Mouse (Mus musculus) embryonic stem cell, embryonic (primary cell): Measurements from ENCODE around the gene Ftl1.

Source experiments
- CTCF ChIA-PET, 4 experiments: fragments of 300-600 bp in 2 of 4; fragments of 350-600 bp in 2 of 4; sonication (Branson Sonifier 250); formaldehyde crosslinking; loops; one replicate each; lab custom pipeline; 2022; ENCODE audit warnings: inconsistent platforms in 2 of 4; lab: Charles Lee
- POLR2A ChIA-PET, 4 experiments: fragments of 300-600 bp in 2 of 4; fragments of 350-600 bp in 2 of 4; sonication (Branson Sonifier 250); formaldehyde crosslinking; loops; one replicate each; lab custom pipeline; 2022; ENCODE audit warnings: antibody characterized with exemption in 4 of 4, inconsistent platforms in 1 of 4; lab: Charles Lee

Ftl1 gene

DNA sequence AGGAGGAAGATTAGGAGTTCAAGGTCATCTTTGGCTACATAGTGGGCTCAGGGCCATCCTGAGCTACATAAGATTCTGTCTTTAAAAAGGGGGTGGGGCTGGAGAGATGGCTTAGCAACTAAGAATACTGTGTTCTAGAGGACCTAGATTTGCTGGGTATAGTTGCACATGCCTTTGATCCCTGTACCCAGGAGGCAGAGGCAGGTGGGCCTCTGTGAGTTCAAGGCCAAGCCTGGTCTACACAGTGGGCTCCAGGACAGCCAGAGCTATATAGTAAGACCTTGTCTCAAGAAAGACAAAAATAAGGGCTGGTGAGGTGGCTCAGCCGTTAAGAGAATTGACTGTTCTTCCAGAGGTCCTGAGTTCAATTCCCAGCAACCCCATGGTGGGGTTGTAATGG lies 9.7 kb downstream of the Ftl1 start:
- CTCF ChIA-PET, result interaction anchor here in 3 of 4 experiments (0.6 to 3.9 kb wide), 13 partner anchors 11 to 233 kb away, joined by 3 to 44 read pairs (median 6); partner anchors contain the start of genes Gys1 (in 2 of the 3), Ruvbl2 (in 2 of the 3), Bax (in 1 of the 3) and Kcna7 (in 1 of the 3)

DNA sequence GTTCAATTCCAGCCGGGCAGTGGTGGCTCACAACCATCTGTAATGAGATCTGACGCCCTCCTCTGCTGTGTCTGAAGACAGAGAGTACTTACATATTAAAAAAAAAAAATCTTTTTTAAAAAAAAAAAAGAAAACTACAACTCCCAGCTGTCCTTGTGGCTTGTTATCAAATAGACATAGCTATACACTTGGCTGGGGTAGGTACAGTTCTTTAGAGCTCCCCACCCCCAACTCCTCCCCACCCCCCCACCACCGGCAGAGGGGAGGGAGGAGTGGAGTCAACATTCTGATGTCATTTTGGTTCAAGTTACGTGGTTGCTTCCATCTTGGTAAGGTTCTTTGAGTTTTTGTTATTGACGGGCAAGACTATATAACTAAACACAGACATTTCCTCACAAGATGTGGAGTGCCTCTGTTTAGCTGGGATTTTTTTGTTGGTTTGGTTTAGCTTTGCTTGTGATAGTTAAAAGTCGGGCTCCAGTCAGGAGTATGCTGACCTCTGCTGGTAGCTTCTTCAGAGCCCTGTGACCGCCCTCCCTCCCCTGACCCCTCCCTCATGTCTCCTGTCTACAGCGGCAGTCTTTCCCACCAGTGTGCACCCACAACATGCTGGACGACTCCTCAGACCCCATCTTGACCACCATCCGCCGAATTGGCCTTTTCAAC lies 12.2 kb downstream of the Ftl1 start:
- POLR2A ChIA-PET, result interaction anchor here (0.5 to 5.7 kb wide), 84 partner anchors 7 to 1627 kb away, joined by 3 to 102 read pairs (median 4); partner anchors contain the start of genes Ftl1 (in 4 of the 4), Bax (in 3 of the 4), Gys1 (in 3 of the 4) and Kcna7 (in 3 of the 4)
- CTCF ChIA-PET, result interaction anchor here (0.6 to 3.9 kb wide), 71 partner anchors 9 to 353 kb away, joined by 3 to 44 read pairs (median 4); partner anchors contain the start of genes Gys1 (in 4 of the 4), Kcna7 (in 4 of the 4), Ruvbl2 (in 4 of the 4) and Ntf5 (in 2 of the 4)

More for the DNA sequence above, 9.7 kb downstream of the Ftl1 start:
- POLR2A ChIA-PET, result interaction anchor here (0.5 to 5.7 kb wide), 27 partner anchors 8 to 248 kb away, joined by 3 to 102 read pairs (median 5); partner anchors contain the start of genes Ftl1 (in 4 of the 4), Bax (in 2 of the 4), Gys1 (in 2 of the 4) and Ruvbl2 (in 2 of the 4)

DNA sequence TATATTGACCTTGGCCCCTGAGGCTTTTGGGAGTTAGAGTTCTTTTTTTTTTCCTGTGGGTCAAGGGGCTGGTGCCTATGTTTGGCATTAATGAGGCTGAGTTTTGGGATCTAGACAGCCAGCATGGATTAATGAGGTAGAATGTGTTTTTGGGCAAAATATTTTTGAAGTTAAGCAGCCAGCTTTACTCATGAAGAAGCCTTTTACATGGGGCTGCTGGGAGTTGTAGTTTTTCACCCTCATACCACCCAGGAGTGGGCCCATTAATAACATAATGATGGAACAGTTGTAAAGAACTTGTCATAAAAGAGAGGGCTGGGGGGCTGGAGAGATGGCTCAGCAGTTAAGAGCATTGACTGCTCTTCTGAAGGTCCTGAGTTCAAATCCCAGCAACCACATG lies 13.1 kb downstream of the Ftl1 start:
- ChIA-PET CTCF (interaction anchor here (0.6 to 3.9 kb wide), 22 partner anchors 9 to 181 kb away, joined by 3 to 44 read pairs (median 6); partner anchors contain the start of genes Kcna7 (in 3 of the 4), Ruvbl2 (in 3 of the 4), Gys1 (in 2 of the 4) and Bax (in 1 of the 4)), POLR2A (interaction anchor here (0.5 to 5.7 kb wide), 16 partner anchors 10 to 273 kb away, joined by 3 to 102 read pairs (median 20); partner anchors contain the start of genes Bax (in 3 of the 4), Ftl1 (in 2 of the 4), Gys1 (in 2 of the 4) and Ruvbl2 (in 2 of the 4))

DNA sequence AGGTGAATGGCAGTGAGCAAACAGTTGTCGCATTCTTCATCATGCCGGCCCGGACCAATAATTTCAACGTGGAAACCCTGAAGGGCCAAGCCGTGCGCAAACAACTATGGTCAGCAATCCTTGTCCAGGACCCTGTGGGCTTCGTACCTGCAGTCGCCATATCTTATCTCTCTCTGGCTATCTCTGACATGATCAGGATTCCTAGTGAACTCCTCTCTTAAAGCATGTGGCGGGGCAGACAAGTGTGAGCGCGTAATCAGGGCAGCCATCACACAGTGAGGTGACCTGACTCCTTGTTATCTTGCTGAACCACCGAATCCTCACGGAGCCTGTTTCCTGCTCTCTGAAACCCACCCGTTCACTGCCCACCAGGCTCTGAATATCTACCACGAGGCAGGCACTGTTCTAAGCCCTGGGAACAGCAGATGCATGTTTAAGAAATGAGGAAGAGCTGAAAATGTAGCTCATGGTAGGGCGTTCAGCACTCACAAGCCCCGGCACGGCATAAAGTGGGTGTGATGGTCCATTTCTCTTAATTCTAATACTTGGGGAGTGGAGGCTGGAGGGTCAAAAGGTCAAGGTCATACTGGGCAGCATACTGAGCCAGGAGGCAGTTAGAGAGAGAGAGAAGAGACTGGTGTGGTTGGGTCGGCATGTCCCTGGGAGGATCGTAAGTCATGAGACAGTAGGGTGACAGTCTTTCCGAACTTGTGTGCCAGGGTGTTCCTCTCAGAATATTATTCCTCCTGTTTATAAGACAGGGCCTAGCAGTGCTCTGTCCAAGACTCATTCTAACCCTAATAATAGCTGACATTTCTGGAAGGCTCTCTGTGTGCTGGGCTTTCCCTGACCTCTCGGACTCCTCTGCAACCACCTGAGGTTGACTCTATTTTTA lies 15.9 kb downstream of the Ftl1 start:
- POLR2A ChIA-PET, result interaction anchor here in 3 of 4 experiments (0.6 to 3.4 kb wide), 14 partner anchors 9 to 228 kb away, joined by 3 to 18 read pairs (median 4); partner anchors contain the start of genes Ftl1 (in 3 of the 3), Gys1 (in 2 of the 3), Kcna7 (in 1 of the 3) and Tead2 (in 1 of the 3)
- CTCF ChIA-PET, result interaction anchor here in 3 of 4 experiments (0.5 to 2.2 kb wide), 3 partner anchors 9 to 143 kb away, joined by 3 to 12 read pairs (median 4); partner anchors contain the start of gene Gys1 (in 2 of the 3)

DNA sequence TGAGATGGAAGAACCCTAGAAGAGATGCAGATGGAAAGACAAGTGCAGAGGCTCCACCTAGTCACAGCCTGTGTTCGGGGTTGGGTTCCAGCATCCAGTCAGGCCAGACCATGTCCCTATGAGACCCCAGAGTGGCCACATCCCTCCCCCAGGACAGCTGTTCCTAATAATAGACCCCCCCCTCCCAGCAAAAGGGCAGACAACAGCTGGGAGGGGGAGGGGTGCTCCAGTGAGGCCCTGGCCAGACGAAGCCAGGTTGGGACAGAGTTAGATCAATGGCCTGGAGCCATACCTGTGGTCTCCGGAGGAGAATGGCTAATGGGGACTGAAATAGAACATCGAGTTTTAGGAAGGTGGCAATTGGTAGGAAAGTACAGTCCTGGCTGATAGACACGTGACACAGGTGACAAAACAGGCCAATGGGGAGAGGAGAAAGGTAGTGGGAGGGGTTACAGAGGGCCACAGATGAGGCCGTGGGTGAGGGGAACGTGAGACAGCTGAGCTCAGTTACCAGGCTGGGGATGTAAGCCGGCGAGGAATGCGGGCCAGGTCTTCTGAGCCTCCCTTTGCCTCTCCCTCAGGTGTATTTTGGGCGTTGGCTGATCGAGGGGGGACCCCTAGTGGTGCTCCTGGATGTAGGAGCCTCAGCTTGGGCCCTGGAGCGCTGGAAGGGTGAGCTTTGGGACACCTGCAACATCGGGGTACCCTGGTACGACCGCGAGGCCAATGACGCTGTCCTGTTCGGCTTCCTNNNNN lies 22.0 kb downstream of the Ftl1 start, which contains the start of gene Ruvbl2:
TSS of gene Ruvbl2 (minus strand) at position 576 of the 756 bp plus-strand sequence.
- ChIA-PET POLR2A (interaction anchor here in 3 of 4 experiments (0.5 to 10.2 kb wide), 44 partner anchors 10 to 370 kb away, joined by 3 to 114 read pairs (median 5); partner anchors contain the start of genes Ftl1 (in 3 of the 3), Lhb (in 2 of the 3), Ntf5 (in 2 of the 3) and Snrnp70 (in 2 of the 3)), CTCF (interaction anchor here (0.7 to 5.1 kb wide), 26 partner anchors 10 to 283 kb away, joined by 3 to 44 read pairs (median 4); partner anchors contain the start of genes Kcna7 (in 2 of the 4), Lhb (in 1 of the 4) and Slc6a21 (in 1 of the 4))

DNA sequence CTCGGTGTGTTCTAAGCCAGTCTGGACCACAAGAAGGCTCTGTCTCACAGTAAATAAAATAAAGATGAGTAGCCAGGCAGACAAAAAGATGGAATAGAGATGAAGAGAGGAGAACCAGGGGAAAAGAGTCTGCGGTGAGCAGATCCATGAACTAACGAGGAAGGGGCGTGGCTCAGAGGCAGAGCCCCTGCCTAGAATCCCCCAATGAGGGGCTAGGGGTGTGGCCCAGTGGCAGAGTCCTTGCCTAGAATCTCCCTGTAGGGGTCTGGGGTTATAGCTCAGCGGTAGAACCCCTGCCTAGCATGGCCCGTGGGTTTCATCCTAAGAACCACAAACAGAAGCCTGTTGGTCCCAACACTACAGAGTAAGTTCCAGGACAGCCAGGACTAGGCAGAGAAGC lies 22.6 kb downstream of the Ftl1 start:
- ChIA-PET POLR2A (interaction anchor here in 3 of 4 experiments (0.5 to 10.2 kb wide), 39 partner anchors 10 to 369 kb away, joined by 3 to 114 read pairs (median 5); partner anchors contain the start of genes Ftl1 (in 3 of the 3), Lhb (in 2 of the 3), Ntf5 (in 2 of the 3) and Snrnp70 (in 2 of the 3)), CTCF (interaction anchor here (0.7 to 5.1 kb wide), 20 partner anchors 10 to 388 kb away, joined by 3 to 44 read pairs (median 4); partner anchors contain the start of genes Kcna7 (in 2 of the 4), Lhb (in 1 of the 4), Slc6a21 (in 1 of the 4) and Snrnp70 (in 1 of the 4))

DNA sequence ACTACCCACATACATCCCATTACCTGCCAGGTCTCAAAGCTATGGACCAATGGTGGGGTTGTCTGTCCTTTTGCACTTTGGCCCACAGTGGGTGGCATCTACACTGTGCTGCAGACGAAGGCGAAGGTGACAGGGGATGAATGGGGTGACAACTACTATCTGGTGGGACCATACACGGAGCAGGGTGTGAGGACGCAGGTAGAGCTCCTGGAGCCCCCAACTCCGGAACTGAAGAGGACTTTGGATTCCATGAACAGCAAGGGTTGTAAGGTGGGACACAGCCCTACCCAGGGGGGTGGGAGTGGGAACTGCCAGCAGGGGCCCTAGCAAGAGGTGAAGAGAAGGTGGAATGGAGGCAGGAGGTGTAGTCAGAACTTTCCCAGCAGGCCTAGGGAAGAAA lies 23.2 kb downstream of the Ftl1 start:
- CTCF ChIA-PET, result interaction anchor here (0.7 to 5.1 kb wide), 14 partner anchors 11 to 388 kb away, joined by 3 to 44 read pairs (median 4); partner anchors contain the start of genes Kcna7 (in 1 of the 4) and Snrnp70 (in 1 of the 4)
- POLR2A ChIA-PET, result interaction anchor here in 3 of 4 experiments (0.6 to 10.2 kb wide), 28 partner anchors 12 to 282 kb away, joined by 3 to 114 read pairs (median 6); partner anchors contain the start of genes Ftl1 (in 3 of the 3), Lhb (in 2 of the 3), Snrnp70 (in 2 of the 3) and Aldh16a1 (in 1 of the 3)

DNA sequence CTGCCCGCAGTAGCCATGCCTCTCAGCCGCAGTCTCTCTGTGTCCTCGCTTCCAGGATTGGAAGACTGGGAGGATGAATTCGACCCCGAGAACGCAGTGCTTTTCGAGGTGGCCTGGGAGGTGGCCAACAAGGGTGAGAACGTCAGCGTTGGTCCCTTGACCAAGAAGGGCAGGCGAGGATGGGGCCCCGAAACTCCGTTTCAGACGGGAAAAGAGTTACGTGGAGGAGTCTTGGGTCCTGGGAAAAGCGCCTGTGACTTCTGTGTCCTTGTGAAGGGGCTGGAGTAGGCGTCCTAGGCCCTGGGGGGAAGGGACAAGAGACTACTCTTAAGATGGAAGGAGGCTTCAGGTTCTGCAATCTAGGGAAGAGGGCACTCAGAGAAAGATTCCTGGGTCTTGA lies 24.6 kb downstream of the Ftl1 start:
- POLR2A ChIA-PET, result interaction anchor here (0.6 to 10.2 kb wide), 90 partner anchors 9 to 418 kb away, joined by 3 to 114 read pairs (median 5); partner anchors contain the start of genes Snrnp70 (in 4 of the 4), Ftl1 (in 3 of the 4), Lhb (in 3 of the 4) and Ntf5 (in 3 of the 4)
- CTCF ChIA-PET, result interaction anchor here (0.5 to 5.1 kb wide), 78 partner anchors 9 to 811 kb away, joined by 3 to 53 read pairs (median 4); partner anchors contain the start of genes Aldh16a1 (in 2 of the 4), Kcna7 (in 2 of the 4), Akt1s1 (in 1 of the 4) and Car11 (in 1 of the 4)

DNA sequence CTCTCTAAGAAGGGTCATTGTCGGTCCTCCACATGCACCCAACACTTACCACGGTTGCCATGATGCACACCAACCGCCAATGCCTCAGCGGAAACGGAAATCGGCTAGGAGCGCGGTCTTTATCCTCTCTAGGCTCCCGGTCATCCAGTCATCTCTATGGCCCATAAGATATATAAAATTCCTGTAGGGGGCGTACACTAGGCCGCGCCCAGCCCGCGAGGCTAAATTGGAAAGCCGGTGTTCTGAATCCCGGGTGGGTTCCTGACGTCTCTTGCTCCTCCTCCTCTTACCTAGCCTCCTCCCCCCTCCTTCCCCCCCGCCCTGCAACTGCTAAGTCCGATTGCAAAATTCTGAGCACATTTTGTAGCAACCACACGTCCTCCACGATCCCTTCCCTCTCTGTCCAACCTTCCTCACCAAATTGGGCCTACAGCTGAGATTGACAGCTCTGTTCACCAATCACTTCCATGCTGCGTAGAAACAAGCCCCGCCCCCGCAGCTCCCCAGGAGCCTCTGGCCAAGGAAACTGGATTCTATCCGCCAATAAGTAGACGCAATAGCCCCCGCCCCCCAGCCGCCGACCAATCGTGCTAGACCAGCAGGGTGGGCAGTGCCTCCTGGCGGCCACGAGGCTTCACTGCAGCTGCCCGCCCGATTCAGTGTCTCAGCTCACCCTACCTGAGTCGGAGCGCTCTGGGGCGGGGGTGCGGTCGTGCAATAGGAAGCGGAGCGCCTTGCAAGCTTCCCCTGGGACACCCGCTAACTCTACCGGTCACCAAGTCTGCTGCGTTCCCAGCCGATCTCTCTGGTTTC lies 25.3 kb downstream of the Ftl1 start, which contains the start of gene Gys1:
TSS of gene Gys1 (plus strand) at position 642 of the 813 bp plus-strand sequence.
- POLR2A ChIA-PET, result interaction anchor here (0.5 to 10.2 kb wide), 111 partner anchors 8 to 533 kb away, joined by 3 to 114 read pairs (median 5); partner anchors contain the start of genes Ftl1 (in 3 of the 4), Lhb (in 3 of the 4), Ntf5 (in 3 of the 4) and Snrnp70 (in 3 of the 4)
- CTCF ChIA-PET, result interaction anchor here (0.5 to 5.1 kb wide), 100 partner anchors 9 to 811 kb away, joined by 3 to 53 read pairs (median 4); partner anchors contain the start of genes Aldh16a1 (in 2 of the 4), Kcna7 (in 2 of the 4), Akt1s1 (in 1 of the 4) and Bax (in 1 of the 4)

DNA sequence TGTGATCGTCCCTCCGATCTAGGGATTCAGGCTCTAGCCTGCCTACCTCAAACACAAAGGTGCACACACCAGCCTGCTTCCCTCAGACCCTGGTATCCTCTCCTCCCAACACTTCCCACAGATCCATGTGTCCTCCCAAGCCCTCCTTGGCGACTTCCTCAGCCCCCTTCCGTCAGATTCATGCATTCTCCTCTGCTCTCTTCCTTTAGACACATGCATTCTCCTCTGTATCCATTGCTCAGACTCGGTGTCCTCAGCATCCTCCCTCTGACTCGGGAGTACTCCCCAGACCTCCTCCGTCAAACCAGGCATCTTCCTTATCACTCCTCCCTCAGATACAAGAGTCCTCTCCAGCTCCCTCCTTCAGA lies 25.9 kb downstream of the Ftl1 start:
- CTCF ChIA-PET, result interaction anchor here (0.6 to 5.1 kb wide), 69 partner anchors 9 to 596 kb away, joined by 3 to 53 read pairs (median 4); partner anchors contain the start of genes Kcna7 (in 2 of the 4), Akt1s1 (in 1 of the 4), Aldh16a1 (in 1 of the 4) and Bax (in 1 of the 4)
- POLR2A ChIA-PET, result interaction anchor here (0.6 to 10.2 kb wide), 79 partner anchors 8 to 449 kb away, joined by 3 to 114 read pairs (median 5); partner anchors contain the start of genes Ftl1 (in 3 of the 4), Lhb (in 3 of the 4), Ntf5 (in 3 of the 4) and Sphk2 (in 3 of the 4)

DNA sequence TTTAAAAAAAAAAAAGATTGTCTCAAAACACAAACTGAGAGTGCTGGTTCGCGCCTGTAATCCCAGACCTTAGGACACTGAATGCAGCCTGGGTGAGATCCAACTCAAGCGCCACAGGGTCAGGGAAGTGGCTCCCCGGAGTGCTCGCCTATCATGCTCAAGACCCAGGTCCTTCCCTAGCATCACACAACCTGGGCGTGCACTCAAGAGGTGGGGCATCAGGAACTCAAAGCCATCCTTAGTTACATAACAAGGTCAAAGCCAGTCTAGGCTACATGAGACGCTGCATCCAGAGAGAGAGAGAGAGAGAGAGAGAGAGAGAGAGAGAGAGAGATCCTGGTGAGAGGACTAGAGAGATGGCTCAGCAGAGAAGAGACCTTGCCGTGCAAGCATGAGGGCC lies 33.1 kb downstream of the Ftl1 start:
- ChIA-PET POLR2A (interaction anchor here in 3 of 4 experiments (0.6 to 2.0 kb wide), 9 partner anchors 8 to 295 kb away, joined by 3 to 5 read pairs (median 4); partner anchors contain the start of genes Ntf5 (in 2 of the 3), Ftl1 (in 1 of the 3) and Gys1 (in 1 of the 3)), CTCF (interaction anchor here in 1 of 4 experiments (0.7 kb wide), 1 partner anchor 217 kb away, joined by 5 read pairs; no protein-coding TSS in a partner anchor)

DNA sequence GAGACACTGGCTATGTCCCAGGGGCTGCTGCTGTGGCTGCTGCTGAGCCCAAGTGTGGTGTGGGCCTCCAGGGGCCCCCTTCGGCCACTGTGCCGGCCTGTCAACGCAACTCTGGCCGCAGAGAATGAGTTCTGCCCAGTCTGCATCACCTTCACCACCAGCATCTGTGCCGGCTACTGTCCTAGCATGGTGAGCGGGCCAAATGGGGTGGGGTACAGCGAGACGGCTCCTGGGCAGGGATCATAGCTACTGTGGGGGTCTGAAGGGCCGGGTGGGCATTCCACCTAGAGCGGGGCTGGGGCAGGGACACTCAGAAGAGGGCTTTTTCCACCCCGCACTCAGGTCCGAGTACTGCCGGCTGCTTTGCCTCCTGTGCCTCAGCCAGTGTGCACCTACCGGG lies 38.5 kb downstream of the Ftl1 start:
- ChIA-PET CTCF (interaction anchor here in 3 of 4 experiments (0.6 to 6.0 kb wide), 8 partner anchors 11 to 144 kb away, joined by 3 to 39 read pairs (median 6); partner anchors contain the start of genes Gys1 (in 2 of the 3) and Kcna7 (in 2 of the 3)), POLR2A (interaction anchor here (0.5 to 8.4 kb wide), 26 partner anchors 9 to 615 kb away, joined by 3 to 114 read pairs (median 6); partner anchors contain the start of genes Ftl1 (in 2 of the 4), Gys1 (in 2 of the 4), Kcna7 (in 2 of the 4) and Ruvbl2 (in 2 of the 4))

DNA sequence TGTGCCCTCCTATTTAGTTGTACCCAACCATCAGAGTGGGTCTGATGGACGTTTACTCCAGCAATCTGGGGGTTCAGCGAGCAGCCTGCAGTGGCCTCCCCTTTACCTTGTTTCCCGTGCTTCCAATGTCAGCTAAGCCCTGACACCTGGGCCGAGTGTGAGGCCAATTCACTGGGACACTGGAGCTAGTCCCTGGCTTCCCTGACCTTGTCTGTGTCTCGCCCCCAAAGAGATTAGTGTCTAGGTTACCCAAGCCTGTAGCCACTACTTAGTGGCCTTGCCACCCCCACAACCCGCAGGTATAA lies 39.1 kb downstream of the Ftl1 start, which contains the start of gene Lhb:
TSS of gene Lhb (plus strand) at position 206 of the 305 bp plus-strand sequence.
- ChIA-PET CTCF (interaction anchor here (0.6 to 6.0 kb wide), 11 partner anchors 14 to 144 kb away, joined by 3 to 39 read pairs (median 5); partner anchors contain the start of genes Kcna7 (in 2 of the 4), Gys1 (in 1 of the 4) and Ruvbl2 (in 1 of the 4)), POLR2A (interaction anchor here (0.5 to 8.4 kb wide), 39 partner anchors 10 to 636 kb away, joined by 3 to 114 read pairs (median 4); partner anchors contain the start of genes Gys1 (in 3 of the 4), Ftl1 (in 2 of the 4), Kcna7 (in 2 of the 4) and Plekha4 (in 2 of the 4))
